Mouse (Mus musculus) forebrain, postnatal 0 days (tissue): ENCODE data around the gene Arl4c. TPM values are rescaled to one million over a fixed set of nuclear protein-coding genes. Genes with fewer than 3 reads are reported as not detected.

Source experiments
- ATAC-seq: fragments of 200-750 bp; cut with Nextera tagmentation; 2 replicates; pipeline ENCODE4 v1.8.0; 2017; ENCODE audit warnings: mild to moderate bottlenecking, moderate library complexity
- DNase-seq: peaks from one replicate; pipeline ENCODE4 v3.0.0-alpha.2; 2015
- H3K27ac ChIP-seq: fragments of 300-500 bp; sonication (generic); 2 replicates; pipeline ENCODE4 v1.5.1; 2014; ENCODE audit warnings: low read depth, mild to moderate bottlenecking, antibody characterized with exemption, low read length, moderate library complexity, mixed read lengths
- H3K27me3 ChIP-seq: fragments of 300-500 bp; sonication (generic); 2 replicates; pipeline ENCODE4 v1.6.1; 2014; ENCODE audit warnings: mild to moderate bottlenecking, low read length, mixed read lengths; ENCODE audit not compliant: insufficient read depth
- H3K36me3 ChIP-seq: fragments of 300-500 bp; sonication (generic); 2 replicates; pipeline ENCODE4 v1.6.1; 2014; ENCODE audit warnings: mild to moderate bottlenecking, moderate library complexity; ENCODE audit not compliant: insufficient read depth
- H3K4me1 ChIP-seq: fragments of 300-500 bp; sonication (generic); 2 replicates; pipeline ENCODE4 v1.6.1; 2014; ENCODE audit warnings: antibody characterized with exemption; ENCODE audit not compliant: insufficient read depth
- H3K4me2 ChIP-seq: fragments of 300-500 bp; sonication (generic); 2 replicates; pipeline ENCODE4 v1.6.1; 2014; ENCODE audit warnings: low read depth, mild to moderate bottlenecking, moderate library complexity
- H3K4me3 ChIP-seq: fragments of 300-500 bp; sonication (generic); 2 replicates; pipeline ENCODE4 v1.5.1; 2014; ENCODE audit warnings: low read depth, low read length, mixed read lengths
- H3K9ac ChIP-seq: fragments of 300-500 bp; sonication (generic); 2 replicates; pipeline ENCODE4 v1.6.1; 2014; ENCODE audit warnings: mild to moderate bottlenecking
- H3K9me3 ChIP-seq: fragments of 300-500 bp; sonication (generic); 2 replicates; pipeline ENCODE4 v1.6.1; 2016; ENCODE audit warnings: low read length
- CTCF ChIP-seq: sonication (generic); IDR thresholded peaks from 2 replicates; pipeline ENCODE4 v1.5.1; 2016; ENCODE audit warnings: antibody characterized with exemption, control low read depth, low read depth
- WGBS: fragments of 180-500 bp; shearing (Covaris S2); extraction: QIAGEN DNeasy Blood & Tissue Kit; methylation state at CpG from one replicate; pipeline ENCODE4 v1.1.7; 2014; 5-methylcytosine and 5-hydroxymethylcytosine counted together
- polyA plus RNA-seq: library from polyadenylated mRNA; unstranded; fragments of >200 nt; fragmentation: Nextera tagmentation; extraction: Ambion mirVana; gene quantifications from 2 replicates; pipeline ENCODE4 v1.2.1, GENCODE M21; 2015
- total RNA-seq: library from RNA; depleted of rRNA; stranded (reverse); fragments of >200 nt; gene quantifications from 2 replicates; pipeline ENCODE4 v1.2.3, GENCODE M21; 2014

The Arl4c gene
- total and polyA plus RNA-seq, 2 experiments from 2014 or later = 40.2 to 106 TPM

DNA sequence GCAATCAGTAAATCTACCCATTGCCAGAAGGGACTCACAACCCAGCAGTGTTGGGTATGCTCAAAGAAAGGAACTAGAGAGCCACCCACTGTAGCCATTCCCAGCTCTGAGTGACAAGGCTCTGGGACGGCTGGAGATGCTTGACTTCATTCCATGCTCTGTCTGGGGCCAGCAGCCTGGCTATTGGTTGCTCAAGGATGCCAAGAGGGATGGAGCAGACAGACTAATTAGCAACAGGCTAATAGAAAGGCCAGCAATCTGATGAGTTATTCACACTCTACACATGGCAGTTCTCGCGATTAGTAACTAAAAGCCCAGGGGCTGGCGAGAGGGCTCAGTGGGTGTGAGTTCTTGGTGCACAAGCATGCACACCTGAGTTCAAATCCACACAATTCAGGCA lies 5.6 kb downstream of the Arl4c start:
- TF ChIP-seq CTCF = no peak
- 27% methylated on average over 4 of the region's 4 CpGs for WGBS
- ATAC-seq = no peak
- Histone ChIP-seq H3K27ac (no peak overlapping the region), H3K4me3 (no peak overlapping the region), H3K9me3 (no peaks in the 10 kb centered on the region), H3K27me3 (no peaks in the 10 kb centered on the region), H3K4me1 (peaks cover 12% of the 10 kb centered on the region), H3K4me2 (no peak overlapping the region), H3K36me3 (peaks cover 24% of the 10 kb centered on the region), H3K9ac (no peak overlapping the region)
- DNase-seq = peak; percentile 37

DNA sequence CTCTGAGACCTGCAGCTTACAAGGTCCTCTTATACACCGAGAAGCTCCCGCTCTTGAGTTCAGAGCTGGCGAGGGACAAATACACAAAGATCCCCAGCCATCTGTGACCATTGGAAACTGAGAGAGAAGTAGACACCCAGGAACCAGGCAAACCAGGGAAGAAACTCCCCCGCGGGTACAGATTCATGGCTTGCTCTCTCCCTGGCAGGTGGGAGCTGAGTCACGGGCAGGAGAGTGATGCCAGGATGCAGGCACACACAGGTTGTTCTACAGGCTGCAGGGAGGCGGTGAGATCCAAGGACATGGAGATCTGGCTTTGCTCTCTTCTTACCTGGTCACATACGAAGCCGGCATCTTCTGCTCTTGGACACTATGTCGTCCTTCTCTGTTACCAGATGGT lies 7.7 kb downstream of the Arl4c start:
- 88% methylated on average over 10 of the region's 10 CpGs for WGBS

DNA sequence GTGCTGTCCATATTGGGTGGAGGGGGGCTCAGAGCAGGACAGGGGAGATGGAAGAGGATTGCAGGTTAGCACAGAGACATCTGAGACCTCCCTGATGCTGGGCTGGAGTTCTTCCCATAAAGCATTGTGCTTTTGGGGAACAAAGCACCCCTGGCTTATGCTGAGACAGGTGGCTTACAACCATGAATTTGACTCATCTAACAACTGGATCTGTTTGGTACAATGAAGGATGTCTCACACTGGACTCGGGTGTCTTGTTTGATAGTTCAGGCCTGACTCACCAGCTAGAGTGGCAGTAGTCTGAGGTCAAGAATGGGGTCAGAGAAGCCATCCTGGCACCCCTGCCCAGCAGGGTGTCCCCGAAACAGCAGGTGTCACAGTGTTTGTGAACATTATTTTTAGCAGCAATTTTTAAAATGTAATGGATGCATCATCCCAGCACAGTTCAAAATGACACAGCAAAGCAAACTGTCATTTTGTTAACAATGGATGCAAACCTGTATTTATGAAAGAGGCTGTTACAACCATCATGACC lies 9.7 kb downstream of the Arl4c start:
- Histone ChIP-seq H3K36me3 (peaks cover 18% of the 10 kb centered on the region), H3K9me3 (no peaks in the 10 kb centered on the region), H3K27me3 (no peaks in the 10 kb centered on the region), H3K4me3 (no peak overlapping the region), H3K9ac (no peak overlapping the region), H3K4me1 (no peaks in the 10 kb centered on the region), H3K4me2 (no peak overlapping the region), H3K27ac (no peak overlapping the region)
- no peak for TF ChIP-seq CTCF
- WGBS = 84% methylated on average over 2 of the region's 2 CpGs
- DNase-seq (no peak), ATAC-seq (no peak)

More for the DNA sequence above, 7.7 kb downstream of the Arl4c start:
- peaks cover 12% of the 10 kb centered on the region for H3K4me1 ChIP-seq
- no peak overlapping the region for H3K4me2 ChIP-seq
- H3K4me3 ChIP-seq = no peak overlapping the region
- no peak for TF ChIP-seq CTCF
- ATAC-seq (no peak), DNase-seq (no peak)
- H3K9me3 ChIP-seq = no peaks in the 10 kb centered on the region
- H3K36me3 ChIP-seq = peaks cover 24% of the 10 kb centered on the region
- no peaks in the 10 kb centered on the region for H3K27me3 ChIP-seq
- no peak overlapping the region for H3K9ac ChIP-seq
- no peak overlapping the region for H3K27ac ChIP-seq

DNA sequence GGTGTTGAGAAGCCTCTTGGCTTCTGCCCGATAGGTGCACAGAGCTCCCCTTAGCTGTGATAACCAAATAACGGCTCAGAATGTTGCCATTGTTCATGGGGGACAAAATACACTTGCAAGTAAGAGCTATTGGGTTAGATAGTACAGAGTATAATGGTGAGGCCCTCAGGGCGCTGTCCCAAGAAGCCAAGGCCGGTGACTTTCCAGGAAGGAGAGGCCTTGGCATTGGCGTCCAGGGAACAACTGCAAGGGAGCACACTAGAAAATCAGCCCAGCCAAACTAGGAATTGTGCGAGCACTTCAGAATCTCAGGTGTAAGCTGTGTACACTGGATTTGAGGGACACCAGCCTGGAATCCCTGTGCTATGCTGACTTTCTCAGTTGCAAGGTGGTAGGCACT lies 11.4 kb downstream of the Arl4c start:
- H3K27ac ChIP-seq = no peak overlapping the region
- H3K4me2 ChIP-seq = no peak overlapping the region
- no peaks in the 10 kb centered on the region for H3K9me3 ChIP-seq
- WGBS = 91% methylated on average over 6 of the region's 6 CpGs
- H3K4me3 ChIP-seq = no peak overlapping the region
- ATAC-seq (no peak), DNase-seq (no peak)
- H3K27me3 ChIP-seq = no peaks in the 10 kb centered on the region
- H3K4me1 ChIP-seq = no peaks in the 10 kb centered on the region
- TF ChIP-seq CTCF = no peak
- H3K9ac ChIP-seq = no peak overlapping the region
- H3K36me3 ChIP-seq = peaks cover 11% of the 10 kb centered on the region; the same call in 1 of the 2 replicates

DNA sequence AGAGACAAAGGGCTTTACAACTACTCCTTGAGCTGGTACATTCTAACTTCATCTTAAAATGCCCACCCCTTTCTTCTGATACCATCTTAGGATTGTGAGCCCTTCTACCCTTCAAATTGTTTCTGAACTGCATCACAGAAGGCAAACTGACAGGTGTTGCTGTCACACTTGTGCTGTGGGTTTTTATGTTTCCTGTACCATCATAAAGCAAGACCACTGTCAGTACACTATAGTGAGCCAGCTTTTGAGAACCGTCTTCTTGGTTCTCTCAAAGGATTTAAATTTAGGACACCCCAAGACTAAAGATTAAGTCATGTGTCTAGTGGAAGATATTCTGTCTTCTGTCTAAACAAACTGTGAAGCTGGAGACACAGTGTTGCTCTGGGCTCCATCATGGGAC lies 17.3 kb downstream of the Arl4c start:
- H3K9me3 ChIP-seq = no peaks in the 10 kb centered on the region
- H3K4me2 ChIP-seq = no peak overlapping the region
- ATAC-seq = no peak
- no peaks in the 10 kb centered on the region for H3K27me3 ChIP-seq
- 95% methylated on average over 1 of the region's 1 CpGs for WGBS
- H3K9ac ChIP-seq = no peak overlapping the region
- H3K4me3 ChIP-seq = no peak overlapping the region
- H3K36me3 ChIP-seq = no peaks in the 10 kb centered on the region
- H3K4me1 ChIP-seq = no peaks in the 10 kb centered on the region
- no peak for DNase-seq
- no peak overlapping the region for H3K27ac ChIP-seq
- TF ChIP-seq CTCF = no peak

DNA sequence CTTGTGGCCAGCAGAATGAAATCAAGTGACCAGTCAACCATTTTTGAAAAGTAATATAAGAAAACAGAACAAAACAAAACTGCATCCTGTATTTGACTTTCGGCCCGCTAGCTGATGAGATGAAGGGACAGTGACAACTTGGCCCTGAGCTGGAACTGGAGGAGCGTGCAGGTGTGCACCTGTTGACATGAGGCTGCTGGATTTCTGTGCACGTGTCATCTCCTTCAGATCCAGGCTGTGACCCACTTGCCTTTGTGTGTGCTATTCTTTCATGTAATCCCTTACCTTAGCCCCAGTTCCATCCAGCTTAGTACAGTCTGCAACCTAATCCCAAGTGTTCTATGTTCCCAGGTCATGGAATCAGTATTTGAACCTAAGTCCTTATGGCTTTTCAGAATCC lies 20.4 kb downstream of the Arl4c start:
- 94% methylated on average over 4 of the region's 4 CpGs for WGBS
- no peak for ATAC-seq
- H3K4me2 ChIP-seq = no peak overlapping the region

DNA sequence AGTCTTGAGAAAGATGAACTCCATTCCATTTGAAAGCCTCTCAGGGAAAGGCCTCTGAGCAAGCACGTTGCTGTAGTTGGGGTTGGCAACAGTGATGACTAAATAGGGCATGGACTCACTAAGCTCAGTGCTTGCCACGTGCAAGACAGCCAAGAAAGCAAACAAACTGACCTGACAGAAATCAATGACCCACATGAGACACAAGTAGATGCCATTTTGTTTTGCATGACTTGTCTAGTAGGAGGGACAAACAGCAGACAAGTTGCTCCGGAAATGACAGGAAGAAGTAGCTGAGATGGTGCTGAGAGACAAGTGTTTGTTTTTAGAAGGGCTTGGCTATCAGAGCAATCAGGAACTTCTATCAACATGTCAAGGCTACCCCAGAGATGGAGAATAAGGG lies 21.2 kb downstream of the Arl4c start:
- 73% methylated on average over 3 of the region's 3 CpGs for WGBS
- no peaks in the 10 kb centered on the region for H3K9me3 ChIP-seq
- no peak for TF ChIP-seq CTCF
- no peak overlapping the region for H3K27ac ChIP-seq
- no peak overlapping the region for H3K4me3 ChIP-seq
- no peaks in the 10 kb centered on the region for H3K4me1 ChIP-seq
- H3K9ac ChIP-seq = no peak overlapping the region
- ATAC-seq (no peak), DNase-seq (no peak)
- H3K27me3 ChIP-seq = no peaks in the 10 kb centered on the region
- H3K4me2 ChIP-seq = no peak overlapping the region
- H3K36me3 ChIP-seq = no peaks in the 10 kb centered on the region

More for the DNA sequence above, 20.4 kb downstream of the Arl4c start:
- no peak for TF ChIP-seq CTCF
- Histone ChIP-seq H3K27me3 (no peaks in the 10 kb centered on the region), H3K36me3 (no peaks in the 10 kb centered on the region), H3K9me3 (no peaks in the 10 kb centered on the region), H3K27ac (no peak overlapping the region), H3K9ac (no peak overlapping the region), H3K4me1 (no peaks in the 10 kb centered on the region), H3K4me3 (no peak overlapping the region)
- DNase-seq = no peak
